Mouse (Mus musculus) cortical plate, adult 2 months (tissue): ENCODE measurements around the gene Fat3. TPM values are rescaled to one million over a fixed set of nuclear protein-coding genes. Genes with fewer than 3 reads are reported as not detected.
A peak's percentile ranks its signal among the peaks of the same experiment; 100 is the strongest.

Source experiments
- H3K27ac ChIP-seq: fragments of 200-500 bp; 2 replicates; pipeline ENCODE4 v1.5.1; 2012; ENCODE audit warnings: low read length, control low read depth, inconsistent platforms; ENCODE audit not compliant: insufficient read depth
- H3K4me1 ChIP-seq: fragments of 200-500 bp; 2 replicates; pipeline ENCODE4 v1.6.1; 2011; ENCODE audit warnings: low read length; ENCODE audit not compliant: control insufficient read depth, insufficient read depth
- H3K4me3 ChIP-seq: fragments of 200-500 bp; 2 replicates; pipeline ENCODE4 v1.5.1; 2011; ENCODE audit warnings: mild to moderate bottlenecking, low read length, control low read depth; ENCODE audit not compliant: insufficient read depth
- CTCF ChIP-seq: fragments of 200-500 bp; IDR thresholded peaks from 2 replicates; pipeline ENCODE4 v1.5.1; 2011; ENCODE audit warnings: mild to moderate bottlenecking, control low read depth, low read length; ENCODE audit not compliant: insufficient read depth; ENCODE audit errors: extremely low read depth
- POLR2A ChIP-seq: fragments of 200-500 bp; IDR thresholded peaks from 2 replicates; pipeline ENCODE4 v1.6.1; 2011; ENCODE audit warnings: mild to moderate bottlenecking, low read length, control low read depth; ENCODE audit not compliant: insufficient read depth; ENCODE audit errors: extremely low read depth
- polyA plus RNA-seq: library from polyadenylated mRNA; depleted of rRNA; stranded (reverse); fragments of >200 nt; gene quantifications from 2 replicates; pipeline ENCODE4 v1.2.3, GENCODE M21; 2012

Gene Fat3
- polyA plus RNA-seq, 1 experiment: 26.8 TPM

- no peak overlapping the region for H3K27ac ChIP-seq
- no peak for TF ChIP-seq POLR2A
- TF ChIP-seq CTCF: no peak
- H3K4me1 ChIP-seq: no peaks in the 10 kb centered on the region
- H3K4me3 ChIP-seq: no peak overlapping the region
These were observed 573.6 kb downstream of the Fat3 start for GRCm38 (mm10) chr9:15927378-15928083.

- Histone ChIP-seq H3K27ac (no peak overlapping the region), H3K4me3 (no peak overlapping the region), H3K4me1 (no peaks in the 10 kb centered on the region; the same call in 1 of the 2 replicates)
- no peak for TF ChIP-seq CTCF
These were observed 575.8 kb downstream of the Fat3 start for GRCm38 (mm10) chr9:15925237-15925636.

- Histone ChIP-seq H3K4me3 (no peak overlapping the region), H3K27ac (no peak overlapping the region), H3K4me1 (no peaks in the 10 kb centered on the region; the same call in 1 of the 2 replicates)
- TF ChIP-seq POLR2A (no peak), CTCF (no peak)
These were observed 580.8 kb downstream of the Fat3 start for GRCm38 (mm10) chr9:15920271-15920670.

- no peaks in the 10 kb centered on the region; the same call in 1 of the 2 replicates for H3K4me1 ChIP-seq
- no peak overlapping the region for H3K4me3 ChIP-seq
- TF ChIP-seq CTCF: peak; percentile 55; the same call in 1 of the 2 replicates
- TF ChIP-seq POLR2A: no peak
- no peak overlapping the region for H3K27ac ChIP-seq
These were observed 581.6 kb downstream of the Fat3 start for GRCm38 (mm10) chr9:15919373-15920005.

GRCm38 (mm10) chr9:15916600-15916999 lies 584.5 kb downstream of the Fat3 start:
- H3K27ac ChIP-seq: no peak overlapping the region
- TF ChIP-seq POLR2A: no peak
- no peak for TF ChIP-seq CTCF
- H3K4me3 ChIP-seq: no peak overlapping the region
- no peaks in the 10 kb centered on the region for H3K4me1 ChIP-seq

- no peak for TF ChIP-seq POLR2A
- TF ChIP-seq CTCF: no peak
- no peaks in the 10 kb centered on the region for H3K4me1 ChIP-seq
- no peak overlapping the region for H3K4me3 ChIP-seq
- H3K27ac ChIP-seq: no peak overlapping the region
These were observed 588.4 kb downstream of the Fat3 start for GRCm38 (mm10) chr9:15912735-15913134.

GRCm38 (mm10) chr9:15909397-15910113 lies 591.5 kb downstream of the Fat3 start:
- TF ChIP-seq CTCF (no peak), POLR2A (no peak)
- no peaks in the 10 kb centered on the region for H3K4me1 ChIP-seq
- H3K27ac ChIP-seq: no peak overlapping the region
- H3K4me3 ChIP-seq: no peak overlapping the region

GRCm38 (mm10) chr9:15903948-15904750 lies 596.9 kb downstream of the Fat3 start:
- no peaks in the 10 kb centered on the region for H3K4me1 ChIP-seq
- TF ChIP-seq POLR2A (no peak), CTCF (no peak)
- H3K27ac ChIP-seq: no peak overlapping the region
- no peak overlapping the region for H3K4me3 ChIP-seq

- no peak overlapping the region for H3K4me3 ChIP-seq
- TF ChIP-seq CTCF (no peak), POLR2A (no peak)
- no peak overlapping the region for H3K27ac ChIP-seq
- H3K4me1 ChIP-seq: no peaks in the 10 kb centered on the region
These were observed 603.0 kb downstream of the Fat3 start for GRCm38 (mm10) chr9:15898112-15898511.
